Mouse (Mus musculus) forebrain, embryonic 11.5 days (tissue): Measurements from ENCODE around the gene Gm20388. TPM values are rescaled to one million over a fixed set of nuclear protein-coding genes. Genes with fewer than 3 reads are reported as not detected.

Experiments
- ATAC-seq: fragments of 200-750 bp; cut with Nextera tagmentation; replicated peaks from 2 replicates; pipeline ENCODE4 v1.8.0; 2017; ENCODE audit warnings: moderate TSS enrichment; ENCODE audit not compliant: low FRiP score
- DNase-seq: peaks from one replicate; pipeline ENCODE4 v3.0.0-alpha.2; 2017; ENCODE audit warnings: low spot score
- H3K27ac ChIP-seq: fragments of 300-500 bp; sonication (generic); 2 replicates; pipeline ENCODE4 v1.5.1; 2014; ENCODE audit warnings: low read depth, low read length
- H3K27me3 ChIP-seq: fragments of 300-500 bp; sonication (generic); 2 replicates; pipeline ENCODE4 v1.6.1; 2014; ENCODE audit warnings: mild to moderate bottlenecking, low read length, mixed read lengths; ENCODE audit not compliant: control insufficient read depth, insufficient read depth
- H3K36me3 ChIP-seq: fragments of 300-500 bp; sonication (generic); 2 replicates; pipeline ENCODE4 v1.6.1; 2014; ENCODE audit warnings: mild to moderate bottlenecking, low read length, moderate library complexity, mixed read lengths; ENCODE audit not compliant: control insufficient read depth, insufficient read depth
- H3K4me1 ChIP-seq: fragments of 300-500 bp; sonication (generic); replicated peaks from 2 replicates; pipeline ENCODE4 v1.6.1; 2014; ENCODE audit warnings: low read length, mixed read lengths; ENCODE audit not compliant: control insufficient read depth, insufficient read depth
- H3K4me2 ChIP-seq: fragments of 300-500 bp; sonication (generic); 2 replicates; pipeline ENCODE4 v1.6.1; 2014; ENCODE audit warnings: low read depth, mild to moderate bottlenecking, low read length, moderate library complexity, mixed read lengths; ENCODE audit not compliant: severe bottlenecking
- H3K4me3 ChIP-seq: fragments of 300-500 bp; sonication (generic); 2 replicates; pipeline ENCODE4 v1.5.1; 2014; ENCODE audit warnings: low read depth, low read length
- H3K9ac ChIP-seq: fragments of 300-500 bp; sonication (generic); 2 replicates; pipeline ENCODE4 v1.6.1; 2014; ENCODE audit warnings: low read length
- H3K9me3 ChIP-seq: fragments of 300-500 bp; sonication (generic); 2 replicates; pipeline ENCODE4 v1.6.1; 2016; ENCODE audit warnings: low read length, mixed read lengths; ENCODE audit not compliant: control insufficient read depth
- WGBS: fragments of 180-500 bp; shearing (Covaris S2); extraction: QIAGEN DNeasy Blood & Tissue Kit; methylation state at CpG from one replicate; pipeline ENCODE4 v1.1.7; 2014; 5-methylcytosine and 5-hydroxymethylcytosine counted together
- polyA plus RNA-seq: library from polyadenylated mRNA; unstranded; fragments of >200 nt; fragmentation: Nextera tagmentation; extraction: Ambion mirVana; gene quantifications from 2 replicates; pipeline ENCODE4 v1.2.1, GENCODE M21; 2014

Gm20388 gene
- polyA plus RNA-seq, 1 experiment from 2014 or later, result not detected

DNA sequence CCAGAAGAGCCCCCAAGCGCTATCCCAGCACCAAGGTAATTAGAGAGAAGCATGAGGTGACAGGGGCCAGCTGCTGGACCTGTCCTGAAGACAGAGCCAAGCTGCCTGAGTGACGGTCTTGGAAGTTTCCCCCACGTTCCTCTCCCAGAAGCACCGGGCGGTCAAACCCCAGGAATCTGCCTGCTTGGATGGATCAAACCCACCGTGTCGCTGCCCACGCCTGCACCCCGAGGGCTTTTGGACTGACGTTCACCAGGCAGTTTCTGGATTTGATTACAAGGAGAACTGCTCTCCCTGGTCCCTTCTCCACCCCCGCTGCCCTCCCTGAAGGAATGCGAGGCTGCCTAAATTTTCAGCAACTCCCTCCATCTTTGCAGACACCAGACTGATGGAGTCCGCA is 1432.3 kb downstream of the Gm20388 start:
- Histone ChIP-seq H3K4me2 (no peak overlapping the region), H3K9ac (no peak overlapping the region), H3K36me3 (no peaks in the 10 kb centered on the region), H3K27me3 (no peaks in the 10 kb centered on the region), H3K27ac (no peak overlapping the region), H3K4me1 (no peaks in the 10 kb centered on the region), H3K9me3 (no peaks in the 10 kb centered on the region), H3K4me3 (no peak overlapping the region)
- DNase-seq (no peak), ATAC-seq (no peak)
- 73% methylated on average over 13 of the region's 13 CpGs for WGBS

GRCm38 (mm10) chr8:121344486-121344885 is 1433.8 kb downstream of the Gm20388 start:
- DNase-seq (no peak), ATAC-seq (no peak)
- no peak overlapping the region for H3K4me2 ChIP-seq
- H3K27ac ChIP-seq, result no peak overlapping the region
- H3K36me3 ChIP-seq, result no peaks in the 10 kb centered on the region
- no peak overlapping the region for H3K9ac ChIP-seq
- WGBS, result 90% methylated on average over 9 of the region's 9 CpGs
- no peaks in the 10 kb centered on the region for H3K27me3 ChIP-seq
- no peak overlapping the region for H3K4me3 ChIP-seq
- no peaks in the 10 kb centered on the region for H3K4me1 ChIP-seq
- H3K9me3 ChIP-seq, result no peaks in the 10 kb centered on the region

DNA sequence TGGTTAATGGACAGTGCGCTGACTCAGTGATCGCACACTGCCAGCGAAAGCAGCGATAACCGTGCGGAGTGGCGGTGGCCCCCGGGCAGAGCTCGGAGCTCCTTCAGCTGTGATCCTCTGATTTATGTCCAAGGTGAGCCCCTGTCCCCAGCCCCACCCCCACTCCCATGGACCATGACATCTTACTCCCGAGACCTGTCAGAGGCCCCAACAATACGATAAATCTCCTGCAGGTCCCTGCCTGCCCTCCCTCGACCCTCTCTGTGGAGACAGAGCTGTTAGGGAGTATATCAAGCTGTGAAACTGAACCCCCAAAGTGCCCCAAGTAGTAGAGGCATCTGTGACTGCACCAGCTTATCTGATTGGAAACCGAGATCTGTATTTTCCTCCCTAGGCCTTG is 1435.5 kb downstream of the Gm20388 start:
- DNase-seq, result no peak
- Histone ChIP-seq H3K9me3 (no peaks in the 10 kb centered on the region), H3K27me3 (no peaks in the 10 kb centered on the region), H3K4me3 (no peak overlapping the region), H3K36me3 (no peaks in the 10 kb centered on the region), H3K4me1 (no peaks in the 10 kb centered on the region), H3K9ac (no peak overlapping the region), H3K27ac (no peak overlapping the region), H3K4me2 (no peak overlapping the region)
- ATAC-seq, result no peak
- WGBS, result 88% methylated on average over 13 of the region's 13 CpGs

DNA sequence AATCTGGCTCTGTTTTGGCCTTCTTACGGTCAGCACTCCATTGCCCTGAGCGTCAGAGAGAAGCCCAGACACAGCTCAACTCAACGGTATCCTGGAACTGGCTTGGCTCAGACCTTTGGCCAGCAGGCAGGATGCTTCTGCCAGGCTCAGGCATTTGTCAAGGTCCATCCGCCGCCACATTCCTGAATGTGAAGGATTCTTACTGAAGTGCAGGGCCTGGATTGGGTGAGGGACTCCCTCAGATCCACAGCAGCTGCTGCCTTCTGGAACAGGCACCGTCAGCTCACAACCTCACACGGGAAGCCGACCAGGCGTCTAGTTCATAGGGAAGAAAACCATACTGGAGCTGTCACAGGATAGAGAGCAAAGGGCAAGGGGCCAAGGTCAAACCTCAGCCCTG is 1436.2 kb downstream of the Gm20388 start:
- no peaks in the 10 kb centered on the region for H3K36me3 ChIP-seq
- WGBS, result 77% methylated on average over 9 of the region's 9 CpGs
- H3K9me3 ChIP-seq, result no peaks in the 10 kb centered on the region
- no peaks in the 10 kb centered on the region for H3K4me1 ChIP-seq
- ATAC-seq (no peak), DNase-seq (no peak)
- no peak overlapping the region for H3K27ac ChIP-seq
- no peak overlapping the region for H3K9ac ChIP-seq
- H3K4me2 ChIP-seq, result no peak overlapping the region
- H3K27me3 ChIP-seq, result no peaks in the 10 kb centered on the region
- H3K4me3 ChIP-seq, result no peak overlapping the region

GRCm38 (mm10) chr8:121348998-121349397 is 1438.4 kb downstream of the Gm20388 start:
- no peak overlapping the region for H3K4me2 ChIP-seq
- H3K27me3 ChIP-seq, result no peaks in the 10 kb centered on the region
- H3K27ac ChIP-seq, result no peak overlapping the region
- DNase-seq (no peak), ATAC-seq (no peak)
- H3K4me3 ChIP-seq, result no peak overlapping the region
- no peaks in the 10 kb centered on the region for H3K4me1 ChIP-seq
- H3K36me3 ChIP-seq, result no peaks in the 10 kb centered on the region
- 50% methylated on average over 4 of the region's 4 CpGs for WGBS
- no peak overlapping the region for H3K9ac ChIP-seq
- no peaks in the 10 kb centered on the region for H3K9me3 ChIP-seq

GRCm38 (mm10) chr8:121350803-121351202 is 1440.2 kb downstream of the Gm20388 start:
- no peaks in the 10 kb centered on the region for H3K4me1 ChIP-seq
- no peak overlapping the region for H3K4me2 ChIP-seq
- DNase-seq (no peak), ATAC-seq (no peak)
- no peak overlapping the region for H3K9ac ChIP-seq
- H3K27ac ChIP-seq, result no peak overlapping the region
- no peaks in the 10 kb centered on the region for H3K36me3 ChIP-seq
- H3K9me3 ChIP-seq, result no peaks in the 10 kb centered on the region
- WGBS, result 84% methylated on average over 9 of the region's 9 CpGs
- no peaks in the 10 kb centered on the region for H3K27me3 ChIP-seq
- no peak overlapping the region for H3K4me3 ChIP-seq

- H3K4me3 ChIP-seq, result no peak overlapping the region
- H3K4me1 ChIP-seq, result 0 out of 2 replicates have a peak, but pooled peaks cover 3% of the 10 kb centered on the region
- H3K9ac ChIP-seq, result no peak overlapping the region
- no peak for ATAC-seq
- no peak overlapping the region for H3K4me2 ChIP-seq
- no peak overlapping the region for H3K27ac ChIP-seq
- H3K27me3 ChIP-seq, result no peaks in the 10 kb centered on the region
- DNase-seq, result no peak
- WGBS, result 83% methylated on average over 10 of the region's 10 CpGs
- H3K36me3 ChIP-seq, result no peaks in the 10 kb centered on the region
- H3K9me3 ChIP-seq, result no peaks in the 10 kb centered on the region
These were observed 1444.2 kb downstream of the Gm20388 start for GRCm38 (mm10) chr8:121354844-121355243.

- H3K27me3 ChIP-seq, result no peaks in the 10 kb centered on the region
These were observed 1446.8 kb downstream of the Gm20388 start for GRCm38 (mm10) chr8:121357451-121357850.

GRCm38 (mm10) chr8:121358609-121359008 is 1448.0 kb downstream of the Gm20388 start:
- no peak overlapping the region for H3K4me2 ChIP-seq
- WGBS, result 53% methylated on average over 4 of the region's 4 CpGs
- no peak overlapping the region for H3K9ac ChIP-seq
- ATAC-seq, result no peak
- no peak overlapping the region for H3K4me3 ChIP-seq
- H3K36me3 ChIP-seq, result no peaks in the 10 kb centered on the region
- DNase-seq, result no peak
- H3K9me3 ChIP-seq, result no peaks in the 10 kb centered on the region
- 0 out of 2 replicates have a peak, but pooled peaks cover 3% of the 10 kb centered on the region for H3K4me1 ChIP-seq
- H3K27ac ChIP-seq, result no peak overlapping the region
- no peaks in the 10 kb centered on the region for H3K27me3 ChIP-seq

More at GRCm38 (mm10) chr8:121357451-121357850, 1446.8 kb downstream of the Gm20388 start:
- H3K27ac ChIP-seq, result no peak overlapping the region
- no peaks in the 10 kb centered on the region for H3K9me3 ChIP-seq
- ATAC-seq (no peak), DNase-seq (no peak)
- H3K36me3 ChIP-seq, result no peaks in the 10 kb centered on the region
- 92% methylated on average over 4 of the region's 4 CpGs for WGBS
- H3K4me2 ChIP-seq, result no peak overlapping the region
- 0 out of 2 replicates have a peak, but pooled peaks cover 3% of the 10 kb centered on the region for H3K4me1 ChIP-seq
- no peak overlapping the region for H3K4me3 ChIP-seq
- H3K9ac ChIP-seq, result no peak overlapping the region
